Mouse (Mus musculus): ENCODE measurements around the gene Lrrc8d. TPM values are rescaled to one million over a fixed set of nuclear protein-coding genes. Genes with fewer than 3 reads are reported as not detected.

Lrrc8d gene
- total and polyA plus RNA-seq, 2 experiments from 2014 or later: 16.8 to 37.2 TPM

- Histone ChIP-seq H3K27me3 (ENCODE audit: insufficient read depth, low read length) (no peaks in the 10 kb centered on the region), H3K4me2 (ENCODE audit: low read depth) (no peak overlapping the region)
Measured at GRCm38 (mm10) chr5:105696049-105696448, 3.7 kb upstream of the Lrrc8d start.

DNA sequence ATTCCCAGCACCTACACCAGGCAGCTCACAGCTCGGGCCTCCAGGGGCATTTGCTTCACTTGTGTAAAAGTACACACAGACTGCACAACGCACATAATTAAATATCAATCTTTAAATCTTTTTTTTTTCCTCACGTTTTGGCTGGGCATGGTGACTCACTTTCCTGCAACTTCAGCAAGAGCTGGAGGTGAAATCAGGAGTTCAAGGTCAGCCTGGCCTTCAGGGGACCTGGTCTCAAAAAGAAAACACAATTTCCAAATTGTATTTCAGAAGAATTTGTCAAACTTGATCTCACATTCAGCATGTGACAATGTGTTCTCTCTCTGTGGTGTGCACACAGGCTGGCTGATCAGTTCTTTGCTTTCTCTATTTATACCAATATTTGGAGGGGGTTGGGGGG, 1.9 kb upstream of the Lrrc8d start:
- Histone ChIP-seq H3K4me1 (ENCODE audit: insufficient read depth) (peaks cover 8% of the 10 kb centered on the region; the same call in 1 of the 2 replicates), H3K27ac (ENCODE audit: low read depth, low read length) (no peak overlapping the region), H3K9ac (no peak overlapping the region), H3K36me3 (ENCODE audit: insufficient read depth) (no peaks in the 10 kb centered on the region; the same call in 1 of the 2 replicates), H3K9me3 (ENCODE audit: low read length) (no peaks in the 10 kb centered on the region), H3K4me2 (ENCODE audit: low read depth) (no peak overlapping the region), H3K27me3 (ENCODE audit: insufficient read depth, low read length) (no peaks in the 10 kb centered on the region), H3K4me3 (ENCODE audit: low read depth, low read length) (no peak overlapping the region)
- TF ChIP-seq CTCF (IDR thresholded peaks at IDR 0.05; ENCODE audit: low read depth): no peak
- DNase-seq: no peak
- WGBS: 91% methylated on average over 3 of the region's 3 CpGs
- ATAC-seq: no peak

More at GRCm38 (mm10) chr5:105696049-105696448, 3.7 kb upstream of the Lrrc8d start:
- ATAC-seq (no peak), DNase-seq (no peak)
- 93% methylated on average over 6 of the region's 6 CpGs for WGBS
- no peak overlapping the region for H3K27ac ChIP-seq (ENCODE audit: low read depth, low read length)
- H3K4me1 ChIP-seq (ENCODE audit: insufficient read depth): peaks cover 2% of the 10 kb centered on the region; the same call in 1 of the 2 replicates
- H3K36me3 ChIP-seq (ENCODE audit: insufficient read depth): no peaks in the 10 kb centered on the region
- TF ChIP-seq CTCF (IDR thresholded peaks at IDR 0.05; ENCODE audit: low read depth): no peak
- H3K4me3 ChIP-seq (ENCODE audit: low read depth, low read length): no peak overlapping the region
- no peaks in the 10 kb centered on the region for H3K9me3 ChIP-seq (ENCODE audit: low read length)
- no peak overlapping the region for H3K9ac ChIP-seq

GRCm38 (mm10) chr5:105698694-105699093, 1.1 kb upstream of the Lrrc8d start:
- DNase-seq: no peak
- Histone ChIP-seq H3K4me2 (ENCODE audit: low read depth) (peak overlapping the region; percentile 86), H3K36me3 (ENCODE audit: insufficient read depth) (no peaks in the 10 kb centered on the region; the same call in 1 of the 2 replicates), H3K4me3 (ENCODE audit: low read depth, low read length) (peak overlapping the region; percentile 98; the same call in 1 of the 2 replicates), H3K9me3 (ENCODE audit: low read length) (no peaks in the 10 kb centered on the region), H3K4me1 (ENCODE audit: insufficient read depth) (peaks cover 8% of the 10 kb centered on the region; the same call in 1 of the 2 replicates), H3K27ac (ENCODE audit: low read depth, low read length) (no peak overlapping the region), H3K9ac (no peak overlapping the region), H3K27me3 (ENCODE audit: insufficient read depth, low read length) (no peaks in the 10 kb centered on the region)
- no peak for ATAC-seq
- TF ChIP-seq CTCF (IDR thresholded peaks at IDR 0.05; ENCODE audit: low read depth): no peak
- WGBS: 28% methylated on average over 7 of the region's 7 CpGs

DNA sequence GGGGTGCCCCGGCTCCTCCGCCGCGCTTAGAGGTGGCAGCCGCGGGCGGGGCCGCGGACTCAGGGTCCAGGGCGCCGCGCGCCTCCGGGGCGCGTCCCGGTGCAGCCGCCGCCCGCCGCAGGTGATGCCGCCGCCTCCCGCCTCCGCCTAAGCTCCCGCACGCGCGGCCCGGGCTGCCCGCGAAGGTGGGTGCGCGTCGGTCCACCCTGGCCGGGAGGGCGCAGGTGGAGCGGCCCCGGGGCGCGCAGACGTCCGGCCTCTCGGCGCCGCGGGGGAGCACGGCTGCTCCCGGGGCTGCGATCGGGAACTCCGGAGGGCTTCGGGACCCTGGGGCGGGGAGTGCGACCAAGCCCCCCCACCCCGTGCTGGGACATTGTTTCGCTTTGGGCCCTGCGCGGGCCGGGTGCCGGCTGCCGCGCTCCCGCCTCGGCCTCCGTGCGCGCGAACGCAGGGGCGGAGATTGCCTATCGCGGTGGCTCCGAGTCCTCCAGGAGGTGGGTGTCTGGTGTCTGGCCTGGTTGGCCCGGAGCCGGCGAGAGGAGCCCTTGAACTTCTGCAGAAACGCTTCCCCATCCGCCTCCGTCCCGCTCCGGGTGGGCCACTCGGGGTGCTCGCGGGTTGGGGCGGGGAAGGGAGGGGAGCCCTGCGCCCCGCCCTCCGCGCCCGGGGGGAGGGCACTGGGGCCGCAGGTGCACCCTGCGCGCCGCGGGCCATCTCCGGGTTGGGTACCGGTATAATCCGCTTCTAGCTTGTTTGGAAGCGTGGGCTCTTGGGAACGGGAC, 492 bp downstream of the Lrrc8d start:
- H3K36me3 ChIP-seq (ENCODE audit: insufficient read depth): no peaks in the 10 kb centered on the region; the same call in 1 of the 2 replicates
- ATAC-seq: peak; percentile 65
- peaks cover 19% of the 10 kb centered on the region for H3K4me1 ChIP-seq (ENCODE audit: insufficient read depth)
- under 1% methylated on average over 85 of the region's 101 CpGs for WGBS
- H3K4me3 ChIP-seq (ENCODE audit: low read depth, low read length): peak overlapping the region; percentile 98
- TF ChIP-seq CTCF (IDR thresholded peaks at IDR 0.05; ENCODE audit: low read depth): 0 out of 2 replicates have a peak, but pooled peaks have one; percentile 11
- H3K9me3 ChIP-seq (ENCODE audit: low read length): no peaks in the 10 kb centered on the region
- peak; percentile 73 for DNase-seq
- H3K27ac ChIP-seq (ENCODE audit: low read depth, low read length): peak overlapping the region; percentile 97
- no peaks in the 10 kb centered on the region for H3K27me3 ChIP-seq (ENCODE audit: insufficient read depth, low read length)
- peak overlapping the region; percentile 86 for H3K4me2 ChIP-seq (ENCODE audit: low read depth)
- H3K9ac ChIP-seq: peak overlapping the region; percentile 99

GRCm38 (mm10) chr5:105701326-105701725, 1.6 kb downstream of the Lrrc8d start:
- WGBS: 67% methylated on average over 9 of the region's 9 CpGs
- peaks cover 19% of the 10 kb centered on the region for H3K4me1 ChIP-seq (ENCODE audit: insufficient read depth)
- H3K4me3 ChIP-seq (ENCODE audit: low read depth, low read length): peak overlapping the region; percentile 98

DNA sequence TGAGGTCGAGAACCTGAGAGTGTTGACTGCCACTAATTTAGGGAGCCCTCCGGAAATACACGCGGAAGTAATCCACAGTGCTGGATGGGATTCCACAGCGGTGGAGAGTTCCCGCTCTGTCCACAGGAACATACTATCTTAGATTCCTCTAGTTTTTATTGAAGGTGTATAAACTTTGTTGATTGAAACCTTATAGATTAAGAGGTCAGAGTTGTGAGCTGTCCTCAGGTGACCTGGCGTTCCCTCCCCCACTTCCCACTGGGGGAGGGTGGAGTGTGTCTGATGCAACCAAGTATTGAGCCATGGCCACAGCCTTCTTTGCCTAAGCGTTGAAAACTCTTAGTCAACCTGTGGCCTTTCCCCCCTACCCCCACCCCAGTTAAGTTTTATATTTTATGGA, 2.1 kb downstream of the Lrrc8d start:
- no peak overlapping the region for H3K4me3 ChIP-seq (ENCODE audit: low read depth, low read length)
- no peaks in the 10 kb centered on the region for H3K27me3 ChIP-seq (ENCODE audit: insufficient read depth, low read length)
- no peaks in the 10 kb centered on the region for H3K9me3 ChIP-seq (ENCODE audit: low read length)
- no peak overlapping the region for H3K9ac ChIP-seq
- H3K36me3 ChIP-seq (ENCODE audit: insufficient read depth): no peaks in the 10 kb centered on the region; the same call in none of the 2 replicates
- H3K4me1 ChIP-seq (ENCODE audit: insufficient read depth): peaks cover 19% of the 10 kb centered on the region
- WGBS: 86% methylated on average over 8 of the region's 8 CpGs
- H3K27ac ChIP-seq (ENCODE audit: low read depth, low read length): no peak overlapping the region
- DNase-seq (no peak), ATAC-seq (no peak)
- no peak for TF ChIP-seq CTCF (IDR thresholded peaks at IDR 0.05; ENCODE audit: low read depth)
- H3K4me2 ChIP-seq (ENCODE audit: low read depth): no peak overlapping the region

More at GRCm38 (mm10) chr5:105701326-105701725, 1.6 kb downstream of the Lrrc8d start:
- H3K4me2 ChIP-seq (ENCODE audit: low read depth): peak overlapping the region; percentile 86
- H3K27ac ChIP-seq (ENCODE audit: low read depth, low read length): no peak overlapping the region; the same call in 1 of the 2 replicates
- H3K27me3 ChIP-seq (ENCODE audit: insufficient read depth, low read length): no peaks in the 10 kb centered on the region
- peak overlapping the region; percentile 99 for H3K9ac ChIP-seq
- ATAC-seq (no peak), DNase-seq (no peak)
- TF ChIP-seq CTCF (IDR thresholded peaks at IDR 0.05; ENCODE audit: low read depth): no peak
- no peaks in the 10 kb centered on the region for H3K9me3 ChIP-seq (ENCODE audit: low read length)
- no peaks in the 10 kb centered on the region; the same call in none of the 2 replicates for H3K36me3 ChIP-seq (ENCODE audit: insufficient read depth)
